Mouse (Mus musculus) bone marrow, adult 2 months (tissue): ENCODE measurements at regions not wholly inside any gene's neighbourhood (a gene's known extent, or its start where the extent isn't known, plus 50 kb on each side); places are given as distances from the start of the nearest gene placed in this dataset.

Experiments
- CTCF ChIP-seq: fragments of 200-500 bp; IDR thresholded peaks from 2 replicates; pipeline ENCODE4 v1.5.1; 2011; ENCODE audit warnings: low read length, control low read depth; ENCODE audit not compliant: control insufficient read depth, insufficient read depth
- POLR2A ChIP-seq: fragments of 200-500 bp; IDR thresholded peaks from 2 replicates; pipeline ENCODE4 v1.6.1; 2011; ENCODE audit warnings: low read depth, mild to moderate bottlenecking, control low read depth, low read length, borderline replicate concordance; ENCODE audit not compliant: control insufficient read depth

DNA sequence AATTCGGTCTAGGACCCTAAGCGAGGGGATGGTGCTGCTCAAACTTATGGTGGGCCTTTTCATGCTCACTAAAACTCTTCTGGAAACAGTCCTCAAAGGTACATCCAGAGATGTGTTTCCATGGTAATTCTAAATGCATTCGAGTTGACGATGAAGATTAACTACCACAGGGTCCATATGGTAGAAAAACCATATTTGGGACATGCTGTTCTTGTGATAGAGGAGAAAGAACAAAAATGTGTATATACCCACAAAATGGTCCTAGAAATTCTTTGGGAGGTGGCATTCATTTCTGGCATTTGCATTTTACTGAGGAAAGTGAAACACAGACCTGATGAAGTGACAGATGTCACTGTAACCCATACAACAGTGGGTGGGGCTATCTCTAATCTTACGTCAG, 136.0 kb downstream of the 4933412E24Rik start:
- TF ChIP-seq CTCF (no peak), POLR2A (no peak)
